Mouse (Mus musculus): ENCODE measurements around the gene Znrd1as. TPM values are rescaled to one million over a fixed set of nuclear protein-coding genes. Genes with fewer than 3 reads are reported as not detected.

Gene Znrd1as
- polyA plus RNA-seq, 1 experiment from 2014 or later, result 10.6 TPM

GRCm38 (mm10) chr17:37012141-37012540 lies 53.7 kb downstream of the Znrd1as start:
- H3K9me3 ChIP-seq (replicated peaks), result no peaks in the 10 kb centered on the region
- 78% methylated on average over 5 of the region's 5 CpGs for WGBS
- H3K27ac ChIP-seq (replicated peaks), result no peak overlapping the region

More at GRCm38 (mm10) chr17:37012141-37012540, 53.7 kb downstream of the Znrd1as start:
- DNase-seq (ENCODE audit: low spot score), result no peak
- H3K27me3 ChIP-seq (ENCODE audit: low read depth, poor library complexity, severe bottlenecking), result no peaks in the 10 kb centered on the region
- peaks cover 47% of the 10 kb centered on the region for H3K36me3 ChIP-seq
- H3K4me1 ChIP-seq, result no peaks in the 10 kb centered on the region
- no peak overlapping the region for H3K4me3 ChIP-seq

Other genes with a start within 250 kb of the Znrd1as start
- gene H2-M10.5, start 185.7 kb upstream of the Znrd1as start, polyA plus RNA-seq (2016; fragmentation: Nextera tagmentation; extraction: Ambion mirVana), result not detected in 2 replicates
- gene H2-M10.6, start 146.4 kb upstream of the Znrd1as start, polyA plus RNA-seq (2016; fragmentation: Nextera tagmentation; extraction: Ambion mirVana), result not detected in 2 replicates
- 46.0 and 48.5 TPM in 2 replicates for gene Trim26, start 121.5 kb upstream of the Znrd1as start, polyA plus RNA-seq (2016; fragmentation: Nextera tagmentation; extraction: Ambion mirVana)
- gene Trim15, start 91.4 kb upstream of the Znrd1as start, polyA plus RNA-seq (2016; fragmentation: Nextera tagmentation; extraction: Ambion mirVana), result 0.27 and 0.45 TPM in 2 replicates
- gene Trim10, start 89.0 kb upstream of the Znrd1as start, polyA plus RNA-seq (2016; fragmentation: Nextera tagmentation; extraction: Ambion mirVana), result 6.2 and 7.4 TPM in 2 replicates
- gene Trim40, start 68.5 kb upstream of the Znrd1as start, polyA plus RNA-seq (2016; fragmentation: Nextera tagmentation; extraction: Ambion mirVana), result not detected in 2 replicates
- gene Trim31, start 60.5 kb upstream of the Znrd1as start, polyA plus RNA-seq (2016; fragmentation: Nextera tagmentation; extraction: Ambion mirVana), result not detected in 2 replicates
- 0.22 and 0.67 TPM in 2 replicates for gene Rnf39, start 15.7 kb upstream of the Znrd1as start, polyA plus RNA-seq (2016; fragmentation: Nextera tagmentation; extraction: Ambion mirVana)
- gene Ppp1r11, start 6.9 kb upstream of the Znrd1as start, polyA plus RNA-seq (2016; fragmentation: Nextera tagmentation; extraction: Ambion mirVana), result 160 and 166 TPM in 2 replicates
- gene Znrd1, start within 50 bp of the Znrd1as start, polyA plus RNA-seq (2016; fragmentation: Nextera tagmentation; extraction: Ambion mirVana), result 88.5 and 96.7 TPM in 2 replicates
- gene 2410137M14Rik, start 22.6 kb downstream of the Znrd1as start, polyA plus RNA-seq (2016; fragmentation: Nextera tagmentation; extraction: Ambion mirVana), result not detected in 2 replicates
- gene H2-M5, start 30.9 kb downstream of the Znrd1as start, polyA plus RNA-seq (2016; fragmentation: Nextera tagmentation; extraction: Ambion mirVana), result 0.83 and 1.2 TPM in 2 replicates
- gene Zfp57, start 42.6 kb downstream of the Znrd1as start, polyA plus RNA-seq (2016; fragmentation: Nextera tagmentation; extraction: Ambion mirVana), result 61.6 and 87.8 TPM in 2 replicates
- gene Mog, start 64.8 kb downstream of the Znrd1as start, polyA plus RNA-seq (2016; fragmentation: Nextera tagmentation; extraction: Ambion mirVana), result 0.10 and 0.15 TPM in 2 replicates
- 7.9 and 12.2 TPM in 2 replicates for gene Gabbr1, start 87.4 kb downstream of the Znrd1as start, polyA plus RNA-seq (2016; fragmentation: Nextera tagmentation; extraction: Ambion mirVana)
- gene Olfr90, start 129.9 kb downstream of the Znrd1as start, polyA plus RNA-seq (2016; fragmentation: Nextera tagmentation; extraction: Ambion mirVana), result 0.17 TPM in 1 of 2 replicates, not detected in the other
- gene Olfr91, start 139.7 kb downstream of the Znrd1as start, polyA plus RNA-seq (2016; fragmentation: Nextera tagmentation; extraction: Ambion mirVana), result not detected in 2 replicates
- not detected in 2 replicates for gene Olfr92, start 161.5 kb downstream of the Znrd1as start, polyA plus RNA-seq (2016; fragmentation: Nextera tagmentation; extraction: Ambion mirVana)
- gene Olfr93, start 202.9 kb downstream of the Znrd1as start, polyA plus RNA-seq (2016; fragmentation: Nextera tagmentation; extraction: Ambion mirVana), result not detected in 2 replicates
- gene Ubd, start 235.3 kb downstream of the Znrd1as start, polyA plus RNA-seq (2016; fragmentation: Nextera tagmentation; extraction: Ambion mirVana), result not detected in 2 replicates
- gene Olfr94, start 242.4 kb downstream of the Znrd1as start, polyA plus RNA-seq (2016; fragmentation: Nextera tagmentation; extraction: Ambion mirVana), result not detected in 2 replicates